Comparison of ENCODE assay signal across 33 mouse cellular contexts in the genomic region with DNA sequence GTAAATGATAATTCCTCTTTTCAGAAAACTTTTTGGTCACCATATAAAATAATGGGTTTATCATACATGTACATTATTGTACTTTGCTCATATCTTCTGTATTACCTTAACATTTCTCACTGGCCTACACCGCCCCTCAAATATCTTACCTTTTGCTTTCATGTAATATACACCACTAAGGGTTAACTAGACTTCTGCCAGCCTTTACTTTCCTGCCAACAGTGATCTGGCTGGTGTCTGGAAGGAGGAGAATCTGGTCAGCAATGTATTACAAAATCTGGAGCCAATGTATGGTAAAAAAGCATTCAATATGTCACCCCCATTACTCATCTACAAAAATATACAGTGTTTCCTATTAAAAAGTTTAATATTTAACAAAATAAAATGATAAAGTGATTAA.
"Had no signal": no experiment of that assay in that cellular context is flagged by ENCODE, and none has a peak within 500 bp of the region (broad histone marks: within the 10 kb centered on the region; RNA-seq: fewer than 3 reads in every experiment).

No protein-coding gene starts in this region.

- H3K9ac ChIP-seq: heart, embryonic 12.5 days; heart, embryonic 13.5 days; heart, embryonic 15.5 days; hindbrain, embryonic 12.5 days; hindbrain, embryonic 13.5 days; hindbrain, embryonic 14.5 days; hindbrain, embryonic 15.5 days; intestine, embryonic 15.5 days; kidney, embryonic 15.5 days had no signal

- H3K4me2 ChIP-seq: heart, embryonic 12.5 days; heart, embryonic 13.5 days; heart, embryonic 15.5 days; hindbrain, embryonic 12.5 days; hindbrain, embryonic 13.5 days; hindbrain, embryonic 14.5 days; hindbrain, embryonic 15.5 days; intestine, embryonic 15.5 days; kidney, embryonic 15.5 days had no signal

- H3K4me3 ChIP-seq: heart, embryonic 12.5 days; heart, embryonic 13.5 days; heart, embryonic 15.5 days; hindbrain, embryonic 10.5 days; hindbrain, embryonic 12.5 days; hindbrain, embryonic 13.5 days; hindbrain, embryonic 15.5 days; intestine, embryonic 15.5 days; kidney, embryonic 15.5 days; layer of hippocampus, adult 2 months had no signal

- ATAC-seq: hindbrain, embryonic 16.5 days; hindbrain, postnatal 0 days; inflammation-experienced regulatory T-cells, adult 6 months; intestine, embryonic 15.5 days; intestine, embryonic 16.5 days; intestine, postnatal 0 days had no signal

- H3K27me3 ChIP-seq: heart, embryonic 12.5 days; heart, embryonic 13.5 days; heart, embryonic 15.5 days; hindbrain, embryonic 12.5 days; hindbrain, embryonic 13.5 days; hindbrain, embryonic 15.5 days; intestine, embryonic 15.5 days; kidney, embryonic 15.5 days had no signal

- DNase-seq: heart, postnatal 10 days; heart, postnatal 14 days; heart, postnatal 36 days; heart, postnatal 4 days; kidney, adult 11 months; kidney, adult 18-20 months; kidney, adult 2 months; kidney, adult 8-10 months; kidney, adult 9 months; kidney, postnatal 10 days; kidney, postnatal 14 days; kidney, postnatal 25 days; kidney, postnatal 36 days; kidney, postnatal 4 days; layer of hippocampus, adult 9-11 months; layer of hippocampus, postnatal 36 days had no signal

- H3K4me1 ChIP-seq: heart, embryonic 12.5 days; heart, embryonic 13.5 days; heart, embryonic 15.5 days; hindbrain, embryonic 10.5 days; hindbrain, embryonic 12.5 days; hindbrain, embryonic 13.5 days; hindbrain, embryonic 15.5 days; intestine, embryonic 15.5 days; kidney, embryonic 15.5 days had no signal

- H3K27ac ChIP-seq: heart, embryonic 13.5 days; heart, embryonic 15.5 days; hindbrain, embryonic 10.5 days; hindbrain, embryonic 12.5 days; hindbrain, embryonic 13.5 days; hindbrain, embryonic 14.5 days; hindbrain, embryonic 15.5 days; hindbrain, postnatal 0 days; intestine, embryonic 15.5 days; kidney, embryonic 15.5 days; kidney, postnatal 0 days; layer of hippocampus, adult 2 months had no signal

- H3K9me3 ChIP-seq: heart, embryonic 12.5 days; heart, embryonic 13.5 days; heart, embryonic 15.5 days; hindbrain, embryonic 10.5 days; hindbrain, embryonic 12.5 days; hindbrain, embryonic 13.5 days; hindbrain, embryonic 15.5 days; intestine, embryonic 15.5 days; kidney, embryonic 15.5 days had no signal

- H3K36me3 ChIP-seq: heart, embryonic 12.5 days; heart, embryonic 13.5 days; heart, embryonic 15.5 days; hindbrain, embryonic 10.5 days; hindbrain, embryonic 12.5 days; hindbrain, embryonic 13.5 days; hindbrain, embryonic 15.5 days; intestine, embryonic 15.5 days; kidney, embryonic 15.5 days had no signal
